22 mouse cellular contexts compared by ENCODE assay signal in the genomic region with DNA sequence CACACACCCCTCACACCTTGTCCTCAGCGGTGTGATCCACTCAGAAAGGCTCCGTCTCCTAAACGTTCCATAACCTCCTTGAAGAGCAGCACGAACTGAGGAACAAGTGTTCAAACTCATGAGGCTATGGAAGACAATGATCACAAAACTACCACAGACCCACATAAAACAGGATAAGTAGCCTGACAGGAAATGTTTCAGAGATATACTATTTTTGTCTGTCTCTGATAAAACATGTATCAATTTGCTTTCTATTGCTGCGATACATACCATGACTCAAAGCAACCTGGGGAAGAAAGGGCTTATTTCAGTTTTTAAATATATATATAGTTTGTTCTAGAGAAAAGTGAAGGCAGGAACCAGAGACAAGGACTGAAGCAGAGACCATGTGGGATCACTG.
DNase-seq lines count a peak whose midpoint lies in the region; ATAC-seq lines count a peak whose summit lies in the region.
"Had no signal": no experiment of that assay in that cellular context is flagged by ENCODE, and none has a peak within 500 bp of the region (broad histone marks: within the 10 kb centered on the region; RNA-seq: fewer than 3 reads in every experiment).

No protein-coding gene starts in this region.

- DNase-seq in layer of hippocampus, postnatal 25 days (ENCODE audit: extremely low spot score in 1 of 2, low spot score in 1 of 2): no peak
- DNase-seq in layer of hippocampus, postnatal 14 days (ENCODE audit: low spot score in 2 of 2): no peak
- DNase-seq in adrenal gland, postnatal 10 days: no peak
- DNase-seq: adrenal gland, adult 8-10 months; adrenal gland, postnatal 25 days; B cell, adult 2 months; cerebellum, adult 11 months; cerebellum, adult 18-20 months; cerebellum, adult 8-10 months; cerebellum, adult 9-11 months; cerebellum, postnatal 14 days; cerebellum, postnatal 36 days; forebrain, postnatal 0 days had no signal

- H3K27me3 ChIP-seq in megakaryocyte, embryonic 14.5 days (replicated peaks): no peaks in the 10 kb centered on the region
- H3K27me3 ChIP-seq: embryonic facial prominence, embryonic 12.5 days; forebrain, embryonic 13.5 days; forebrain, embryonic 15.5 days had no signal

- H3K9me3 ChIP-seq in megakaryocyte, embryonic 14.5 days: no peaks in the 10 kb centered on the region
- H3K9me3 ChIP-seq: embryonic facial prominence, embryonic 10.5 days; embryonic facial prominence, embryonic 12.5 days; forebrain, embryonic 13.5 days; forebrain, embryonic 15.5 days had no signal

- ATAC-seq in megakaryocyte, adult 5-6 weeks (ENCODE audit: poor library complexity, severe bottlenecking): no peak
- ATAC-seq in CD4-positive, CD25-positive, alpha-beta regulatory T cell, adult 4 months: peak; percentile 14
- peak; percentile 17 for ATAC-seq in inflammation-experienced regulatory T-cells, adult 6 months
- ATAC-seq: forebrain, embryonic 13.5 days; forebrain, embryonic 15.5 days; forebrain, postnatal 0 days; Patski had no signal

- H3K4me1 ChIP-seq in megakaryocyte, embryonic 14.5 days: peaks cover 7% of the 10 kb centered on the region
- H3K4me1 ChIP-seq: embryonic facial prominence, embryonic 10.5 days; embryonic facial prominence, embryonic 12.5 days; forebrain, embryonic 13.5 days; forebrain, embryonic 15.5 days had no signal

- no peaks in the 10 kb centered on the region for H3K36me3 ChIP-seq in megakaryocyte, embryonic 14.5 days (replicated peaks; ENCODE audit: low read length)
- H3K36me3 ChIP-seq: embryonic facial prominence, embryonic 10.5 days; embryonic facial prominence, embryonic 12.5 days; forebrain, embryonic 15.5 days had no signal

- peak overlapping the region; percentile 31 for H3K4me3 ChIP-seq in megakaryocyte, embryonic 14.5 days (replicated peaks)
- H3K4me3 ChIP-seq: embryonic facial prominence, embryonic 10.5 days; embryonic facial prominence, embryonic 12.5 days; forebrain, embryonic 13.5 days; forebrain, embryonic 15.5 days had no signal
